Mouse (Mus musculus): ENCODE measurements at regions not wholly inside any gene's neighbourhood (a gene's known extent, or its start where the extent isn't known, plus 50 kb on each side); places are given as distances from the start of the nearest gene placed in this dataset.

DNA sequence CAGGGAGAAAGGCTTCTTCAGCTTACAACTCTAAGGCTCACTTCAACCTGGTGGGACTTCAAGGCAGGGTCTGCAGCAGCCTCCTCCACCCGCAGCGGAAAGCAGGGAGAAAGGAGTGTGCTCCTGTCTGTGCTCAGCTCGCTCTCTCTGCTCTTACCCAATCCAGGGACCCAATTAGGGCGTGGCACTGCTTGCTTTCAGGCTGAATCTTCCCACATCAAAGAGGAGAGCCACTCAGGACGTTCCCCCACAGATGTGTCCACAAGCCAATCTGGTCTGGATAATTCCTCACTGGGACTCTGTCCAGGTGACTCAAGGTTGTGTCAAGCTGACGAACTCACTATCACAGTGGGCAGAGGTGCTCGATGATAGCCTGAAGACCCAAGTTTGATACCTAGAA lies 72.0 kb upstream of the Zbtb40 start:
- Histone ChIP-seq H3K27ac (no peak overlapping the region), H3K27me3 (ENCODE audit: control insufficient read depth, insufficient read depth, low read length) (peaks cover 25% of the 10 kb centered on the region), H3K36me3 (replicated peaks; ENCODE audit: control insufficient read depth, insufficient read depth, low read depth) (no peaks in the 10 kb centered on the region), H3K9ac (replicated peaks) (no peak overlapping the region), H3K4me3 (ENCODE audit: insufficient read depth in 1 of 2, low read depth in 2 of 2, low read length in 2 of 2) (no peak overlapping the region), H3K9me3 (ENCODE audit: control insufficient read depth, low read length) (no peaks in the 10 kb centered on the region), H3K4me1 (replicated peaks; ENCODE audit: control insufficient read depth in 2 of 2, insufficient read depth in 2 of 2, low read length in 1 of 2) (peaks cover 0 to 2% of the 10 kb centered on the region in 2 experiments; a peak in 2 of 4 replicates), H3K4me2 (ENCODE audit: low read depth) (no peak overlapping the region)
- DNase-seq (ENCODE audit: low read depth in 3 of 3, low spot score in 3 of 3), result no peak
- WGBS (ENCODE audit: insufficient replicate concordance), result 52% methylated on average over 7 of the region's 7 CpGs
- no peak for ATAC-seq (ENCODE audit: insufficient read depth)
- no peak for TF ChIP-seq EP300 (IDR thresholded peaks at IDR 0.05; ENCODE audit: low read depth)

DNA sequence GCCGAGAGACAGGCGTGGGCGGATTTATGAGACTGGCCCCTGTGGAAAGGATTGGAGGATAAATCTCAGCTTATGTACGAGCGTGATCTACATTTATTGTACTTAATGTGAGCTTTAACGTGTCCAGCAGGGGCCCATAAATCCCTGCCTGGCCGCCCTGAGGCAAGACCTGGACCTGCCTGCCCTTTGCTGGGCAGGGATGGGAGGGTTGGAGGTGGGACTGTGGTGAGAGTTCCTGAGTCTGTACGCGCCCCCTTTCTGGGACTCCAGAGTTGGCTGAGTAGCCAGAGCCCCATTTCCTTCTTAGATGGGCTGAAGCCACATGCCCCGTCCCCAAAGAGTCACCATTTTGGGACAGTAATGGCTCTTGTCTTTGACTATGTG lies 69.7 kb upstream of the Zbtb40 start:
- 15% methylated on average over 10 of the region's 10 CpGs for WGBS (ENCODE audit: insufficient replicate concordance)
- Histone ChIP-seq H3K27ac (no peak overlapping the region), H3K9ac (replicated peaks) (no peak overlapping the region), H3K4me3 (ENCODE audit: insufficient read depth in 1 of 2, low read depth in 2 of 2, low read length in 2 of 2) (no peak overlapping the region), H3K27me3 (ENCODE audit: control insufficient read depth, insufficient read depth, low read length) (peaks cover 20% of the 10 kb centered on the region), H3K4me1 (replicated peaks; ENCODE audit: control insufficient read depth in 2 of 2, insufficient read depth in 2 of 2, low read length in 1 of 2) (peaks cover 0 to 2% of the 10 kb centered on the region in 2 experiments; a peak in 2 of 4 replicates), H3K9me3 (ENCODE audit: control insufficient read depth, low read length) (no peaks in the 10 kb centered on the region), H3K36me3 (replicated peaks; ENCODE audit: control insufficient read depth, insufficient read depth, low read depth) (no peaks in the 10 kb centered on the region), H3K4me2 (ENCODE audit: low read depth) (peak overlapping the region; percentile 24)
- ATAC-seq (ENCODE audit: insufficient read depth) (no peak), DNase-seq (ENCODE audit: low read depth in 3 of 3, low spot score in 3 of 3) (no peak)
- TF ChIP-seq EP300 (IDR thresholded peaks at IDR 0.05; ENCODE audit: low read depth) (no peak), CTCF (IDR thresholded peaks at IDR 0.05; ENCODE audit: low read depth) (no peak)

DNA sequence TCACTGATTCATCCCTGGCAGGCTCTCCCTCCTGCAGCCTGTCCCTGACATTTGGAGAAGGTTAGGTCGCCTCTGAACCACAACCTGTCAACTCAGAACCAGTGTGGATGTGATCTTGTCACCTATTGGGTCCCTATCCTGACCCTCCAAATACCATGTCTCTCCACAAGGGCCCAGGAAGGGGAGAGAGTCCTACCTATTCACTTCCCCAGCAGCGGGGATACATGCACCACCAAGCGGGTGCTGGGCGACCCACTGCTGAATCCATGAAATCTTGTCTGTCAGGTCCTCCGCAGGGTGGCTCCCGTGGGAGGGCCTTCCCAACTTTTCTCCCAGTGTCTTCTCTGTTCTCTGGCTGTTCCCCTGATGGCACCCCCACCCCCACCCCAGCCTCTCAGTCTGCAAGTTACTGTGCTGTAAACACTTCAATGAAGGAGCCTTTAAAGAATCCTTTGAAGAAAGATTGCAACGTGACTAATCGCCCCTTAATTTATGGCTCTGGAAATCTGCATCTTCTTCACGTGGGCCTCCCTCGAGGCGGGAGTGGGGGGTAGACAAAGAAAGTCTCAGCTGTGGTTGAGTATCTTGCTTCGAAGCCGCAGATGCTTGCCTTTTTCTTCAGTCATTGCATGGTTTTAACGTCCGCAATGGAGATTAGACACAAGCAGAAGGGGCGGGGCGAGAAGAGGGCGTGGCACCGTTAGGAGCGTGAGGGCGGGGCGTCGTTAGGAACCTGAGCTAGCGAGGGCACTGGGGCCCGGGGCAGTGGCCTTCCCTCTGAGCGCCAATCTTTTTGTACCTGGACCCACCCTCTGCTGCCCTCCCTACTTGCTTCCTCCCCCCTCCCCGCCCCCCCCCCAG lies 69.1 kb upstream of the Zbtb40 start:
- TF ChIP-seq EP300 (IDR thresholded peaks at IDR 0.05; ENCODE audit: low read depth) (no peak), CTCF (IDR thresholded peaks at IDR 0.05; ENCODE audit: low read depth) (no peak)
- no peak overlapping the region for H3K27ac ChIP-seq
- no peak overlapping the region for H3K4me3 ChIP-seq (ENCODE audit: insufficient read depth in 1 of 2, low read depth in 2 of 2, low read length in 2 of 2)
- peaks cover 20% of the 10 kb centered on the region for H3K27me3 ChIP-seq (ENCODE audit: control insufficient read depth, insufficient read depth, low read length)
- ATAC-seq (ENCODE audit: insufficient read depth), result no peak
- peaks cover 0 to 2% of the 10 kb centered on the region in 2 experiments; a peak in 2 of 4 replicates for H3K4me1 ChIP-seq (replicated peaks; ENCODE audit: control insufficient read depth in 2 of 2, insufficient read depth in 2 of 2, low read length in 1 of 2)
- H3K9me3 ChIP-seq (ENCODE audit: control insufficient read depth, low read length), result no peaks in the 10 kb centered on the region
- H3K36me3 ChIP-seq (replicated peaks; ENCODE audit: control insufficient read depth, insufficient read depth, low read depth), result no peaks in the 10 kb centered on the region
- 2% methylated on average over 25 of the region's 27 CpGs for WGBS (ENCODE audit: insufficient replicate concordance)
- DNase-seq (ENCODE audit: low read depth in 3 of 3, low spot score in 3 of 3), result peak; percentile 14 to 30 (median 23)
- peak overlapping the region; percentile 24 for H3K4me2 ChIP-seq (ENCODE audit: low read depth)
- H3K9ac ChIP-seq (replicated peaks), result no peak overlapping the region

DNA sequence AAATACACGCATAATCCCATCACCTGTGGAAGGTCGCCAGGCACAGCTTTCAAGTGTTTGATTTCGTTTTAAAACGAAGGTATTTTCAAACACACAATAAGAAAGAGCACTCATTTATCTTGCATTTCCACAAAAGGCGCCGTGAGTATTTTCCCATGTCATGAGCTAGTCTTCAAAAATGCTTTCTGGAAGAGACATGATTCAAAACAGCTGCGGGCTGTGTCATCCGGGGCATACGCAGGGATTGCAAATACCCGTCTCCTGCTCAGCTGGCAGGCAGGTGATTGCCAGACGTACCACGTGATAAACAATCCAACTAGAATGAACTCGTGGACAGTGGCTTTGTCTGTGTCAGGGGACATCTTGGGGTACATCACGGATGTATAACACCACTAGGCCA lies 66.5 kb upstream of the Zbtb40 start:
- TF ChIP-seq CTCF (IDR thresholded peaks at IDR 0.05; ENCODE audit: low read depth) (no peak), EP300 (IDR thresholded peaks at IDR 0.05; ENCODE audit: low read depth) (no peak)
- H3K4me3 ChIP-seq (ENCODE audit: insufficient read depth in 1 of 2, low read depth in 2 of 2, low read length in 2 of 2), result no peak overlapping the region
- WGBS (ENCODE audit: insufficient replicate concordance), result 75% methylated on average over 14 of the region's 14 CpGs
- no peaks in the 10 kb centered on the region for H3K36me3 ChIP-seq (replicated peaks; ENCODE audit: control insufficient read depth, insufficient read depth, low read depth)
- no peak overlapping the region for H3K9ac ChIP-seq (replicated peaks)
- H3K4me1 ChIP-seq (replicated peaks; ENCODE audit: control insufficient read depth in 2 of 2, insufficient read depth in 2 of 2, low read length in 1 of 2), result peaks cover 0 to 2% of the 10 kb centered on the region in 2 experiments; a peak in 2 of 4 replicates
- H3K27me3 ChIP-seq (ENCODE audit: control insufficient read depth, insufficient read depth, low read length), result peaks cover 20% of the 10 kb centered on the region
- H3K4me2 ChIP-seq (ENCODE audit: low read depth), result no peak overlapping the region
- no peak for DNase-seq (ENCODE audit: low read depth in 3 of 3, low spot score in 3 of 3)
- no peaks in the 10 kb centered on the region for H3K9me3 ChIP-seq (ENCODE audit: control insufficient read depth, low read length)
- H3K27ac ChIP-seq, result no peak overlapping the region
- ATAC-seq (ENCODE audit: insufficient read depth), result no peak

DNA sequence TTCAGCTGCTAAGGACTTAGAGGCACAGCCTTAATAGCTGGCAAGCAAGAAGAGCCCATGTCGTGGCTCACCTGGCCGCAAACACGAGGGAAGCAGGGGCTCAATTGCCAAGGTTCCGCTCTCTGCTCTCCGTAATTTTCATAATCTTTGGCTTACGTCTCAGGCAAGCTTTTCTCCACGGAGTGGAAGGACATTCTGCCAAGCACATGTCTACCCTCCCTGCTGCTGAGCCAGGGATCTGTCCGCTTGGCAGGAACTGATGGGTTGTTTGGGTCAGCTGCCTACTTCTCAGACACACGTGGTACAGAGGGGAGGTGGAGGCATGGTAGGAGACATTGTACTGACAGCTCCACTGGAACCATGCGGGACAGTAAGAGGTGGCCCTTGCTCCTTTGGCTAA lies 61.7 kb upstream of the Zbtb40 start:
- Histone ChIP-seq H3K27me3 (ENCODE audit: control insufficient read depth, insufficient read depth, low read length) (no peaks in the 10 kb centered on the region; the same call in 1 of the 2 replicates), H3K36me3 (replicated peaks; ENCODE audit: control insufficient read depth, insufficient read depth, low read depth) (no peaks in the 10 kb centered on the region), H3K9me3 (ENCODE audit: control insufficient read depth, low read length) (no peaks in the 10 kb centered on the region), H3K9ac (replicated peaks) (no peak overlapping the region), H3K4me2 (ENCODE audit: low read depth) (no peak overlapping the region), H3K27ac (no peak overlapping the region), H3K4me3 (ENCODE audit: insufficient read depth in 1 of 2, low read depth in 2 of 2, low read length in 2 of 2) (no peak overlapping the region), H3K4me1 (replicated peaks; ENCODE audit: control insufficient read depth in 2 of 2, insufficient read depth in 2 of 2, low read length in 1 of 2) (no peaks in the 10 kb centered on the region)
- DNase-seq (ENCODE audit: low read depth in 3 of 3, low spot score in 3 of 3) (no peak), ATAC-seq (ENCODE audit: insufficient read depth) (no peak)
- TF ChIP-seq CTCF (IDR thresholded peaks at IDR 0.05; ENCODE audit: low read depth), result no peak
- WGBS (ENCODE audit: insufficient replicate concordance), result 55% methylated on average over 10 of the region's 10 CpGs
